Mouse (Mus musculus) right cerebral cortex, postnatal 14 days (tissue): Measurements from ENCODE around the gene Phf13.

Source experiments
- DNase-seq: peaks from one replicate; pipeline ENCODE4 v3.0.0; 2022

Gene Phf13

DNA sequence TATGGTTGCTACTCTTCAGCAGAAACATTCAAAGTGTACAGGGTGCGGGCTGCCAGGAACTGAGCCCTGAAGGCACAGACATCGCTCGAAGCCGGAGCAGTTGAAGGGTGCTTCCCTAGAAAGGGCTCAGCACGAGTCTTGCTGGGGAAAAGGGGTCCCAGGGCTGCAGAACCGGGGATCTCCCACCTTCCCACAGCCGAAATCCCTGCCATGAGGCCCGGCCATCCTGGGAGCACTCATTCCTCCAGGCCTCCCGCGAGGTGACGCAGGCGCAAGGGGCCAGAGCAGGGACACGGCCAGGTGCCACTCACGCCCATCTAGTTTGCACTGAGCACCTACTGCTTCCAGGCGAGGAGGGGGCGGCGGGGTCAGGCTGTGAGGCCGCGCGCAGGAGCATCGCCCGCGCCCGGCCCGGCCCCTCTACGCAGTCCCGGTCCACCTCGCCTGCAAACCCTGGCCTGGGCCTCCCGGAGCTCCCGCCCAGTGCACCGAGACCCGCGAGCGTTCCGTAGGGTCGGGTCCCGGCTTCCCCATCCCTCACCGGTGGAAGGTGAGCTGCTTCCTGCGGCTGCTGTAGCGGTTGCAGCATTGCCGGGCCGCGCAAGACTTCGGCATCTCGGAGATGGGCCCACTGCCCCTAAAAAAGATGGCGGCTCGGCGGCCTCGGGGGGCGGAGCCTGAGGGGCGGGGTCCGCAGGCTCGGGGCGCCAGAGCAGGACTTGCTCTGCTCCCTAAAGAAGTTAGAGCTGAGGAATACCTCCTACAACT, 7.5 kb downstream of the Phf13 start, which contains the start of gene Thap3:
Gene Thap3, minus strand, starts transcription at position 656 of the 768 bp plus-strand sequence.
- DNase-seq, result peak; percentile 78

DNA sequence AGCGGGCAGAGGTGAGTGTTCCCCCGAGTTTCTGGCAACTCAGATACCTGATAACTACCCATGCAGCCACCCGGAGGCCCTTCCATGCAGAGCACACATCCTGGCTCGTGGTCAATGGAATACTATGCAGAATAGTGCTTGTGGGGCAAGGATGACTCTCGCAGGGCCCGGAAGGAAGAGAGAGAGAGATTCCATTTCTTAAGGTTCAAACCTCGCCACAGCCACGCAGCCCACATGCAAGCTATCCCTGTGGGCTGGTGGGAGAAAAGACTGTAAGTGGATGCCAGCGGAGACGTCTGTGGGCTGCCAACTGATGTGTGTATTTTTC, 8.1 kb downstream of the Phf13 start:
- no peak for DNase-seq

DNA sequence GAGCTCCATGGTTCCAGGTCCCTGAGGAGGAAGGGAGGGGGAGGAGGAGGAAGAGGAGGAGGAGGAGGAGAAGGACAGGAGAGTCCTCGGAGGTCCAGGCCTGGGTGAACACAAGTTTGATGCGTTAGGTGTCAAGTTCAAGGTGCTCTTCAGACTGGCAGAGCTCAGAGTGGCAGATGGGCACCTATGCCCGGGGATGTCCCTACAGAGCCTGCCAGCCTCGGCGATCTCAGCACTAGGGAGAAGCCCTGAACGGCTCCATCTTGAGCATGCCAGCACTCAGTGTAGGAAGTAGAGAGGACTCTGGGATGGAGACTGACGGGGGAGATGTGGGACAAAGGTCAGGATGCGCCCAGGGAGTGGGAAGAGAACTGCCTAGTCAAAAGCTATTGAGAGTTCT, 9.4 kb downstream of the Phf13 start:
- DNase-seq, result no peak

DNA sequence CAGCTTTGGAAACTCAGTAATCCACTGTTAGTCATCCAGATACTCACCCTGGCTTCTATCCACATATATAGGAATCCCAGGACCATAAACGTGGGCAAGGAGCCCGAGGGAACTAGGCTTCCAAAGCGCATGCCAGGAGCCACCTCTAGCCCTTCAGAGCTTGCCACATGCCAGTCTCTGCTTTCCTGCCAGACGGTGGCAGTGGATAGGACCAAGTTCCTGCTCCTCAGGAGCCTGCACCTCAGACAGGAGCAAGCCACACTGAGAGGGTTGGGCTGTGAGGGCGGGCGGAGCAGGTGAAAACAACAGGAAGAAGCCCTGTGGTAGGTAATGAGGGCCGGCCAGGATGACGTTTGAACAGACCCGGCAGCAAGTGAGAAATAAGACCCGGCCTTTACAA, 10.2 kb downstream of the Phf13 start:
- no peak for DNase-seq

DNA sequence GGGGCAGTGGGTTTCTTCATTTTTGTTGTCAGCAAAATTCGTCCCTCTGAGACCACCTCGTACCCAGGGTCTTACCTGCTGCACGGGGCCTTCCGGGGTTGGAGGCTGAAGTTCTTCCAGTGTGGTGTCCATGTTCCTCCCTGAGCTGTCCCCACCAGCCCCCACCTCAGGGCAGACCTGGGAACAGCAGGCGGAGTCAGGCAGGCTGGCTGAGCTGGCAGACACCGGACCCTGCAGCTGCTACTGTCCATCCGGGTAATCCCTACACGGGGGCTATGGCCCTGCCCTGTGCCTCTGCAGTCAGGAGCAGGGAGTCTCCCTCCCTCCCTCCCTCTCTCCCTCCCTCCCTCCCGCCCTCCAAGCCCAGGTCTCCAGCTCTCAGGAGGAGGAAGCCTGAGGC, 12.5 kb downstream of the Phf13 start:
- DNase-seq, result no peak

DNA sequence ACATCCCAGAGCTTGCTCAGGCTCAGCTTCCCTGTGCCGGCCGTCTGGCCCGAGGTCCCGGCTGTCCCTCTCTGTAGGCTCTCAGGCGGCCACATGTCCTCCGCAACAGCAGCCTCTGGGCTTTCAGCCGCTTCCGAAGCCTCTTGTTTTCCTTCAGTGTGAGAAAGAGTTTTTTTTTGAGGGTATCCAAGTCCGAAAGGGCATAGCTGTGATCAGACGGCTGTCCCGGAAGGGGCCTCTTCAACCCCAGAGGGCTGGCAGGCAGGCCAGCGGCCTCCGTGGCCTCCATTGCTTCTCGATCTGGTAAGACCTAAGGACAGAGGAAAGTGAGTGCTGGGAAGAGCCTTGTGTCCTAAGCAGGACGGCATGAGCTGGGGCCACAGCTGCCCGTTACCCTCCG, 13.0 kb downstream of the Phf13 start:
- no peak for DNase-seq

DNA sequence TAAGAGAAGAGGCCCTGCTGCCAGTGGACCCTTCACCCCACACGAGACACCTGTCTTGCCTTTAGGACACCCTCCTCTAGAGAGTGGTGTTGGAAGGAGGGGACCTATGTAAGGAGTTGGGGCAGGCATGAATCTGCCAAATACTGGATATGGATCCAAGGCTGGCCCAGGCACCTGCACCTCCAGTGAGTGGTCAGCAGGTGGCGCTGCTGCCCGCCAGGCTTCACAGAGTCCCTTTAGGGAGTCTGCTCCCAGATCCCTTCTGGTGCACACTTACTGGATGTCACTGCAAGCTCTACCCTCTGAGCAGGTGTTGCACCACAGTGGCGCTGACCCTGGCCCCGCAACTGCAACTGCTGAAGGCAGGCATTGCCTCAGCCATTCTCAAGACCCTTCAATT, 14.7 kb downstream of the Phf13 start:
- peak; percentile 76 for DNase-seq

DNA sequence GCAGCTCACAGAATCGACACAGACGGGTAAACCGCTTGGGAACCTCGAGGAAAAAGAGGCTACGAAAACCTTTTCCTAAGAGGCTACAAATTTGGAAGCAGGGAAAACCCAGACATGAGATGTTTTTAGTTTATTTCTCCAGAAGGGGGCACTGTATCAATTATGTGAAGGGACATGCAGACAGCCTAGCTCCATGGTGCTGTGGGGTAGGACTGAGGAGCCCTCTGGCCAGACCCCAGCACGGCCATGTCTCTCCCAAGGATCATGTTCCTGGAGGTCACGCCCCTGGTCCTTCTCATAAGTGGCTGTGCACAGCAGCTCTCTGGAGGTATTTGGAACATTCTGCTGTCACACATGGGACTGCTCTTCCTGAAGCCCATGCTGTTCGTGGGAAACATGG, 15.4 kb downstream of the Phf13 start:
- DNase-seq, result no peak

DNA sequence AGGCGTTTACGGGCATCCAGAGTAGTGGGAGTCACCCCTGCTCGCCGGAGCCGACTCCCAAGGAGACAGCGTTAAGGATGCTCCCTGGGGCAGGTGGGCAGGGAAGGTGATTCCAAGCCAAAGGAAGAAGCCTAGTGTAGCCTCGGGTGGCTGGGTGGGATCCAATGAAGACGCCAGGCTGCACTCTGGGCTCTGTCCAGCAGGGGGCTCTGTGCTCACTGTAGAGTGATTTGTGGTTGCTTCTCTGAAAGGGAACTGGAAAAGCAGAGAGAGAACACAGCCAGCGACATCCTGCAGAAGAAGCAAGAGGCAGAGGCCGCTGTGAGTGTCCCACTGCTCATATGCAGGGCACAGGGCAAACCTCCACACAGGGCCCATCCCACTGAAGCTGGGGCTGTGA, 18.3 kb downstream of the Phf13 start:
- peak; percentile 91 for DNase-seq

DNA sequence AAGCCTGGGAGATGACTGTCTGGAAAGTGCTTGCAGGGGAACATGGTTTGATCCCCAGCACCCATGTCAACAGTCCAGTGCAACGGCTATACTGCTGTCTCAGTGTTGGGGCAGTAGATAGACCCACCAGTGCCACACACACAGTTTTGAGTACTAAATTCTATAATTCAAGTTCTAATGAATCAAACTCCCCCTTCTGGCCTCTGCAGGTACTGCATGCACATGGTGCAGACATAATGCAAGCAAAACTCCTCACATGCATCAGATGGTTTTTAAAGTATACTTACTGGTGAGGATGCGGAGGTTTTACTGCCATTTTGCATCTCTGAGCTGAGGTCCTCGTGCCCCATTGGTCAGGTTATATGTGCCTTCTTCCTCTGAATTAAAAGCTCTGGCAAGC, 20.6 kb downstream of the Phf13 start:
- DNase-seq, result peak; percentile 63

DNA sequence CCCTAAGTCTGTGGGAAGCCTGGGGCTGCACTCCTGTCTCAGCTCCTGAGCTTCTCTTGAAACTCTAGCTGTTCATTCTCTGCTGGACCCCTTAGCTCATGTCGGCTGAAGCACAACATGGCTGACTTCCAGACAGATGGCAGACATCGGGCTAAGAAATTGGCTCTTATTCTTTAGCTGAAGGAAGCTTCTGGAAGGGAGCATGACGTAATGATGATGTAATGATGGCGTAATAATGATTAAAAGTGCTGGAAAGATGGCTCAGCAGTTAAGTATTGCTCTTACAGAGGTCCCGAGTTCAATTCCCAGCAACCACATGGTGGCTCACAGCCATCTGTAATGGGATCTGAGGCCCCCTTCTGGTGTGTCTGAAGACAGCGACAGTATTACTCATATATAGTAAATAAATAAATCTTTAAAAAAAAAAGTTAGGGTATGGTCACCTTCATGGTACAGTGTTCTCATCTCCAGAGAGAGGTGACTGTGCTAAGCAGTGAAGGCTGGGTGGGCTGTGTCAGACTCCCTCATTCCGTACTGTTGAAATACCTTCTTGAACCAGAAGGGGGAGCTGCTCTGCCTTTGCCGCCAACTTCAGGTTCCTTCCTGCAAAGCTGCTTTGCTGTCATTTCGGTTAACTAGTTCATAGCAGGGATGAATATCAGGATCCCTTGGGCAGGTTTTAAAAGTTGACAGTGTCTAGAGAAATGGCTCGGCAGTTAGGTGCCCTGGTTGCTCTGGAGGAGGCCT, 23.7 kb downstream of the Phf13 start:
- no peak for DNase-seq

DNA sequence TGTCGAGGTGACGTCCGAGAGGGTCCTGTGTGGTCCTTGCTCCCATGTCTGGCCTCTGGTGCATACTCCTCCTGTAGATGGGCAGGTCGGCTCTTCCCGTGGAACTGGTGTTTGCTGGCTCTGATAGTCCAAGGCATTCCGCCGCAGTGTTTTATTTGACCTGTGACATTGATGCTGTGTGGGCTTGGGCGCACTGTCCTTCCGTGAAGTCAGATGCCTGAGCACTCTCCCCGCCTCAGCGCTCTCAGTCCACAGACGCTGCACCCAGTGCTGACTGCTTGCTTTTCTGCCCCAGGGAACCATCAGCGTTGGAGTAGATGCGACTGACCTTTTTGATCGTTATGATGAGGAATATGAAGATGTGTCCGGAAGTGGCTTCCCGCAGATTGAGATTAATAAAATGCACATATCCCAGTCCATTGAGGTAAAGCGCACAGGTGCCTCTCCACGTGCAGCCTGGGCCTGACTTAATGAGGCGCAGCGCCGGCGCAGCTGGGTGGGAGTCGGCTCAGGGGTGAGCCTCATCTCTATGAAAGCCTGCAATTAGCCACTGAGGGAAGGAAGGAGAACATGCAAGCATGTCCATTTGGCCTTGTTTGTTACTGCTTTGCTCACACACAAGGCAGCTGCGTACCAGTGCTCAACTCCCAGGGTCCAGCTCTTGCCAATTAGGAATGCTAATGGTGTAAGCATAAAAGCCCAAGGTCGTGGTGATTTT, 27.7 kb downstream of the Phf13 start:
- no peak for DNase-seq

DNA sequence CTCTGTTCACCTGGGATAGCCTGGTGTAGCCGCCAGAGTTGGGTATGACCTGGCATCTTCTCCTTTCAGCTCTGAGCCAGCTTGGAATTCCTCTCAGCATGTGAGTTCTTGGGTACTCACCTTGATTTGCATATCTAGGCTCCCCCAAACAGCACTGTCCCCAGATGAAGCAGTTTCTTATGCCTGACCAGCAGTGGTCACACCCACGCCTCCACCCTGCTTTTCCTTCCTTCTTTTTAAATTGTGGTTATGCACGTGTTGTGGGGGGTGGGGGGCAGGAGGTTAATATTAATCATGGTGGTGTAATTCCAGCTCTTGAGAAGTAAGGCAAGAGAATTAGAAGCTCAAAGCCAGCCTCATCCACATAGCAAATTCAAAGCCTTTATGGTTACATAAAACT, 33.2 kb downstream of the Phf13 start:
- DNase-seq, result peak; percentile 1

DNA sequence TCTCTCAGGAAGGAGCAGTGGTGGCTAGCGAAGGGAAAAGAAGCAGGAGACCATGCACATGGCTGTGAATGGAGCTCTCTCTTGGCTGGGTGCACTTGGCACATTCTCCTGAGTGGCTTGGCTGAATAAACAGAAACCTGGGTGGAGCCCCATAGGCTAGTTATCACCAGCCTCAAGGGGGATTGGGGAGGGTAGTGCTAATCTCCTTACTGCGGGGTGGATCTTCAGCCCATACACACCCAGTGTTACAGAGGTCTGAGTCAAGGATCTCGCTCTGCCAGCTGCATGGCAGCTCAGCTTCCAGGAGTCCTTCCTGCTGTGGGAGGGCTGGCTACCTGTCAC, 35.6 kb downstream of the Phf13 start:
- DNase-seq, result no peak

DNA sequence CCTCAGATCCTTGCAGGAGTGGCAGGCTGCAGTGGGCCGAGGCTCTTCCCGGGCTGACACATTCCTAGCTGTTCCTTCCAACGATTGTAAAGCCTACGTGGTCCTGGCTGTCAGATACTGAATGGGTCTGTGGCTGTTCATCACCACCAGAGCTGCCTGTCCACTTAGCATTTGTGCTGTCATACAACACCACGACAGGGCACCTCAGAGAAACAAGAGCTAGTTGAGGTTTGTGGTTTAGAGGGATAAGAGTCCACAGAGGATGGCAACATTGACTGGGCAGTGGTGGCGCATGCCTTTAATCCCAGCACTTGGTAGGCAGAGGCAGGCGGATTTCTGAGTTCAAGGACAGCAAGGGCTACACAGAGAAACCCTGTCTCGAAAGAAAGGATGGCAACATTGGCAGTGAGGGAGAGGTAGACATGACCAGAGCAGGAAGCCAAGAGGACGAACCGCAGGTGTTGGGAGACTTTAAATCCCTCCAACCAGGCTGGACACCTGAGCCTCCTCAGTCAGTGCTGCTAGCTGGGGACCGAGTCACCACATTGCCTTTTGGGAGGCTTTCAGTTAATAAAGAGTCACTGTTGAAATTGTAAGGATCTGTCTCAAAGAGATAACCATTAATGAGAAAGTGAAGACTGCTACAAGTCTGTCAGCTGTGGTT, 36.1 kb downstream of the Phf13 start:
- no peak for DNase-seq

DNA sequence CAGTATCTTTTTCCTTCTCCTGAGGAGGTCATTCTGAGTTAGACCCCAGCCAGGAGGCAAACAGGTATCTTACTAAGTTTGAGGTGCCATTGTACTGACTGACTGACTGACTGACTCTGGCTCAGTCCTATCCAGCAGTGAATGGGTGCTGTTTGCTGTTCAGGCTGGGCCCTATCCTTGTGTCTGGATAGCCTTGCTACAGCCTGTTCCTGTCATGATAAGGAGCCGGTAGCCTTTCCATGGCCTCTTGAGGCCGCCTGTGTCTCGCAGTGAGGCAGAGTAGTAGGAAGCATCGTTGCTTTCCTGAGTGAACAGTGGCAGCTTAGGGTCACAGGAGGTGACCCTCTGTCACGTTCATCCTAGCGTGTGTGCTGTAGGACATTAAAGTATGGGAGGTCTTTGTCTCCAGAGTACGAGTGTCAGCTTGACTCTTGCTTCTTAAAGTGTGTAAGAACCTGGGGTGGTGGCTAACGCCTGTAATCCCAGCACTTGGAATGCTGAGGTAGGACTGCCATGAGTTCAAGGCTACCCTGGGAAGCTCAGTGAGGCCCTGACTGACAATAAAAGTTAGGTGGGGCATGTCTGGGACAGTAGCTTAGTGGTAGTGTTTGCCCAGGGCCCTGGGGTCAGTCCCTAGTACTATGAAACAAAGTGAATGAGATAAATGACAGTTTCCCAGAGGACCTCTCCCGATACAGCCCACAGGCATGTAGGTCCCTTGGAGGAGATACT, 38.3 kb downstream of the Phf13 start:
- no peak for DNase-seq

DNA sequence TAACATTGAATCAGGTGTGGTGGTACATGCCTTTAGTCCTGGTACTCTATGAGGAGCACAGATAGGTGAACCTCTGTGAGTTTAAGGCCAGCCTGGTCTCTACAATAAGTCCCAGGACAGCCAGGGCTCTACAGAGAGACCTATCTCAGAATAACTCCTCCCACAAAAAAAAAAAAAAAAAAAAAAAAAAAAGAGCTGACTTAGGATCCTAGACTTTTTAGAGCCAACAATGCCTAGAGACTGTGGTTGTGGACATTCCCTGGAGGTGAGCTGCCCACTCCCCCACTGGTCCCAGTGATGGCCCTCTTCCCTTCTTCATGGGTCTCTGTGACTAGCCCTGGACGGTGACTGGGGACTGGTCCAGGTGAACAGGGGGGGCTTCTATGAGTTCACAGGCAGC, 40.3 kb downstream of the Phf13 start:
- DNase-seq, result no peak

DNA sequence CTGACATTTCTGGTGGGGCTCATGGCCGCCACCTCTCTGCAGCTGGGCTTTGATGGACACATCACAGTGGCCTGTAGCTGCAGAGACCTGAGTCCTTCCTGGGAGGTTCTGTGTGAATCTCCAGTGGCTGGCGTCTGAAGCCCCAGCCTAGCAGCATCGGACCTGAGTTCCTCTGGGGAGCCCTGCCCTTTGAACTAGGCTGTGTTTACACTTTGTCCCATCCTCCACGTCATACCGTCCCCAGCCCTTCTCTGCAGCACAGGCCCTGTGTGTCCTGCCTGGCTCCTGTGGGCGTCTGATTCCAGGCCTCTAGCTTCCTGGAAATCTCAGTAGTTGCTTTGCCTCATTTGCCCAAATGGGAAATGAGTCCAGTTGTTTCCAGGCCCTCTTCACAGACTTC, 42.8 kb downstream of the Phf13 start:
- DNase-seq, result no peak

DNA sequence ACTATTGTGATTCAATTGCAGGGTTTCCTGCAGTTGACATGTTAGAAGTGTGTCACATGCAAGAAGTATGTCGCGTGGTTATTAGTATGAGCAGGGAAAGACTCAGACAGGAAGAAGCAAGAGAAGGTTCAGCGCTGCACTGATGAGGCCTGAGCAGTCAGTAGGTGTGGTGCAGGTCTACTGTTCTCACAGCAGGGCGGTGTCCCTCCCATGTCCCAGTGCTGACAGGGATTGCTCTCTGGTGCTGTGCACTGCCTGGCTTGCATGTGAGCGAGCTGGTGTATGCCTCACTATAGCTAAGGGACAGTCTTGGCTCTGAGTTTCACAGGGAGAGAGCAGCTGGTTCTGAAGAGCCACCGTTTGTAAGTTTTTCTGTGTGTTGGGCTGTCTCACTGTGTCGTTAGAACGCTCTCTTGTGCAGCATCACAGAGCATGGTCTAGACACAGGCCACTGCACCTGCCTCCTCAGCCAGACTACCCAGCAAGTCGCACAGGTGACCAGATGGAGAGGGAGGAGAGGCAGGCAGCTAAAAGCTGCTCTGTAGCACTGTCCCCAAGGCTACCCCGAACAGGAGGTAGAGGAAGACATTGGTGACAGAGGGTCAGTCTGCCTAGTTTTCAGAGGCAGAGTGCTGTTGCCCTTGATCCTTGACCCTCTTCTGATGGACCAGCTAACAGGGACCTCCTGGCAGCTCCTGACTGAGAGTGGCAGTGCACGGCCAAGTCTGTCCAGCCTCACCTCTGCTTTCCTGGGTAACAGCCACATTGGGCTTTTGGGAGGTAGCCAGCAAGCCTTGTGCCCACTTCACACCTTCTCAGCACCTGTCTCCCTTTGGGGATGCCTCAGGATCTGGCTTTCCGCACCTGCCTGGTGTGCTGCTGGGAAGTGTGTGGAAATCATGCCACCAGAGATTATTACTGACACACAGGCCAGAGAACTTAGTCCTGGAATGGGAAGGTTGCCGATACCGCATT, 47.3 kb downstream of the Phf13 start:
- DNase-seq, result no peak

DNA sequence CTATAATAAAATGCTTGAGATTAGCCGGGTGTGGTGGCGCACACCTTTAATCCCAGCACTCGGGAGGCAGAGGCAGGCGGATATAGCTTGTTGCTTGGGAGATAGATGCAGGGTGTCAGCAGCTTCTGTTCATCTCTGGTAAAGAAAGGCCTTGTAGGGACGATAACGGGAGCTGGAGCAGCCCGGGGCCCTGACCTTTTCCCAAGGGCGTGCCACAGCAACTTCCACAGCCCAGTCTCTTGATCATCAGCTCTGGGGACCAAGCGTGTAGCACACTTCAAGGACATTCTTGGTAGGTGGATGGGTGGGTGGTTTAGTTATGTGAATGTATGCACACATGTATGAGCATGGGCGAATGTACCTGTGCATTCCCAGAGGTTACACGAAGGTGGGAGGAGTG, 49.8 kb downstream of the Phf13 start:
- no peak for DNase-seq
